Mouse (Mus musculus): ENCODE measurements around the gene Gmnn.

DNA sequence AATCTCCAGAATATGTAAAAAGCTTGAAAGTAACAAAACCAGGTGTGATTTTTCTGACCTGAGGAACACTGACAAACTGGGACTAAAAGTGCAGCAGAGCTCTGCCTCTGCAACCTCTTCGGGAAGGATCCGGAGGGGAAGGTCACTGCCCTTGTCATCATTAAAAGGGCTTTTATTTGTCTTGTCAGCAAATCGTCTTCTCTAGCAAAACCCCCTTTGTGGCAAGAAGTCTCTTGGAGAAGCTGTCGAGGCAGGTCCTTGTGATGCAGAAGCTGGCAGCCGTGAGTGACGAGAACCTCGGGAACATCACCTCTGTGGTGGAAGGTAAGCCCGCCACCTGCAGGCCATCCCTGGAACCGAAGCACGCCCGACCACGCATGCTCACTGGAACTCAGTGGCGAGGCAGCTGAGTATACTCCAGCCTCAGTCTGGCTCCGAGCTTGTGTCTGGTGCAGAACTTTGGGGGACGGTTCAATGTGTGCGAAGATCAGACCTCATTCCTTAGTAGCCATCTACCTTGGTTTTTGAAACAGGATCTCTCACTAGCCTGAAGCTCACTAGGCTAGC, 48.2 kb downstream of the Gmnn start:
- TF ChIP-seq ZNF384 (IDR thresholded peaks at IDR 0.05; ENCODE audit: low read depth, low read length) (no peak), ZC3H11A (IDR thresholded peaks at IDR 0.05; ENCODE audit: borderline replicate concordance, low read depth, low read length) (no peak; the same call in 1 of the 2 replicates), CHD2 (IDR thresholded peaks at IDR 0.05; ENCODE audit: low read depth, low read length) (no peak), MAFK (IDR thresholded peaks at IDR 0.05; ENCODE audit: insufficient read depth, low read depth, low read length) (peak; percentile 82), HCFC1 (IDR thresholded peaks at IDR 0.05; ENCODE audit: borderline replicate concordance, insufficient read depth, low read length) (no peak)
